Mouse (Mus musculus) forebrain, embryonic 10.5 days (tissue): ENCODE measurements around the gene Igsf11. TPM values are rescaled to one million over a fixed set of nuclear protein-coding genes. Genes with fewer than 3 reads are reported as not detected.
"Not testable (repeated sequence)": the region's sequence is repeated elsewhere in the genome, so short reads cannot be mapped to it uniquely, and the experiment has no call there.

Experiments
- DNase-seq: peaks from one replicate; pipeline ENCODE4 v3.0.0-alpha.2; 2017; ENCODE audit warnings: low spot score; ENCODE audit errors: extremely low spot score
- H3K27ac ChIP-seq: fragments of 300-500 bp; sonication (generic); 2 replicates; pipeline ENCODE4 v1.5.1; 2016; ENCODE audit warnings: mild to moderate bottlenecking
- H3K27me3 ChIP-seq: fragments of 300-500 bp; sonication (generic); 2 replicates; pipeline ENCODE4 v1.6.1; 2016; ENCODE audit warnings: mild to moderate bottlenecking; ENCODE audit not compliant: poor library complexity, severe bottlenecking
- H3K36me3 ChIP-seq: fragments of 300-500 bp; sonication (generic); replicated peaks from 2 replicates; pipeline ENCODE4 v1.6.1; 2016; ENCODE audit warnings: mild to moderate bottlenecking, moderate library complexity
- H3K4me1 ChIP-seq: fragments of 300-500 bp; sonication (generic); 2 replicates; pipeline ENCODE4 v1.6.1; 2016
- H3K4me3 ChIP-seq: fragments of 300-500 bp; sonication (generic); 2 replicates; pipeline ENCODE4 v1.5.1; 2016; ENCODE audit warnings: mild to moderate bottlenecking, moderate library complexity
- H3K9me3 ChIP-seq: fragments of 300-500 bp; sonication (generic); 2 replicates; pipeline ENCODE4 v1.6.1; 2016; ENCODE audit warnings: mild to moderate bottlenecking, moderate library complexity
- WGBS: fragments of 180-500 bp; shearing (Covaris S2); methylation state at CpG from one replicate; pipeline ENCODE4 v1.1.7; 2016; 5-methylcytosine and 5-hydroxymethylcytosine counted together
- polyA plus RNA-seq: library from polyadenylated mRNA; unstranded; fragments of >200 nt; fragmentation: Nextera tagmentation; extraction: Ambion mirVana; gene quantifications from 2 replicates; pipeline ENCODE4 v1.2.1, GENCODE M21; 2016

Gene Igsf11
- polyA plus RNA-seq, 1 experiment from 2014 or later: 2.2 TPM

DNA sequence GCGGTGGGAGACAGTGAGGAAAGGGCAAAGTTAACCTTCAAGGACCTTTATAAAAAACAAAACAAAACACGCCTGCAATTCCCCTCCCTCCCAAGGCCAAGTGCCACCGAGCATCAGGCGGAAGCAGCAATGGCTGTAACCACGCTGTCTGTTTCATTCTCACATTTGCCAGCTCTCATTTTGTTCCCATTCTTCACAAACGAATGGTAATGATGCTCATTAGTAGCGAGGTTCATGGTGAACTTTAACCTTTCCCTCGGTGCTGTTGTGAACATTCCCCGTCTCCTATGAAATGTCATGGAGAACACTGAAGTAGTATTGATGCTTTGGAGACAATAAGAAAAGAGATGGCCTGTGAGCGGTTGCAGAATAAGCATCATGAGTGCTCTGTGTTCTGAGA lies 74.6 kb downstream of the Igsf11 start:
- no peaks in the 10 kb centered on the region for H3K9me3 ChIP-seq
- no peaks in the 10 kb centered on the region for H3K36me3 ChIP-seq
- 74% methylated on average over 10 of the region's 10 CpGs for WGBS
- H3K4me1 ChIP-seq: peaks cover 34% of the 10 kb centered on the region
- DNase-seq: no peak
- H3K27ac ChIP-seq: no peak overlapping the region
- H3K27me3 ChIP-seq: no peaks in the 10 kb centered on the region
- H3K4me3 ChIP-seq: no peak overlapping the region

GRCm38 (mm10) chr16:38976151-38976550 lies 83.7 kb downstream of the Igsf11 start:
- Histone ChIP-seq H3K4me1 (peaks cover 38% of the 10 kb centered on the region), H3K27ac (peak overlapping the region; percentile 40; the same call in 1 of the 2 replicates), H3K27me3 (no peaks in the 10 kb centered on the region), H3K36me3 (no peaks in the 10 kb centered on the region), H3K9me3 (no peaks in the 10 kb centered on the region), H3K4me3 (no peak overlapping the region)
- 81% methylated on average over 13 of the region's 13 CpGs for WGBS
- DNase-seq: no peak

DNA sequence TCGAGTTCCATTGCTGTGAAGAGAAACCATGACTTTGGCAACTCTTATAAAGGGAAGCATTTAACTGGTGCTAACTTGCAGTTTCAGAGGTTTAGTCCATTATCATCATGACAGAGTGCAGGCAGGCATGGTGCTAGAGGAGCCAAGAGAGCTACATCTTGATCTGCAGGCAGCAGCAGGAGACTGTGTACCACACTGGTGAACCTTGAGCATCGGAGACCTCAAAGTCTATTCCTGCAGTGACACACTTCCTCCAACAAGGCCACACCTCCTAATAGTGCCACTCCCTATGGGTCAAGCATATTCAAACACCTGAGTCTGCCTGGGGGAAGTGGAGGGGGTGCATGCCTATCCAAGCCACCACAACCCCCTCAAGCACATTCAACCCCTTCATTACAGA lies 86.1 kb downstream of the Igsf11 start:
- no peak for DNase-seq
- H3K36me3 ChIP-seq: no peaks in the 10 kb centered on the region
- no peak overlapping the region for H3K27ac ChIP-seq
- no peaks in the 10 kb centered on the region for H3K27me3 ChIP-seq
- H3K4me3 ChIP-seq: no peak overlapping the region
- WGBS: 82% methylated on average over 2 of the region's 2 CpGs
- peaks cover 48% of the 10 kb centered on the region for H3K4me1 ChIP-seq
- no peaks in the 10 kb centered on the region for H3K9me3 ChIP-seq

DNA sequence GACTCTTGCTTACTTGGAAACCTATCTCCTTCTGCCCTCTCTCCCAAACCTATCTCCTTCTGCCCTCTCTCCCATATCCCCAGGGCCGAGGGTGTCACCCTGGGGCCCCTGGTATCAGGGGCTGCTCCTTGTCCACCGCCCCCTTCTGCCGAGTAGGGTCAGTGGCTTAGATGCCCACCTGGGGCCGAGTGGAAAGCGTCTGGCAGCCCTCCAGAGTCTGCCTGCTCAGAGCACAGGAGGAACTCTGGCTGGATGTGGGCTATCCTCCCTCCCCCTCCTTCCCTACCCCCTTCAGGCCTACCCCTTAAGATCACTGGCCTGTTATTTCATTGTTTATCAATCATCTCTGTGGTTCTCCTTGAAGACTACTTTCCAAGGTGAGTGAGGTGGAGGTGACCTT lies 88.1 kb downstream of the Igsf11 start:
- Histone ChIP-seq H3K36me3 (no peaks in the 10 kb centered on the region), H3K4me1 (peaks cover 57% of the 10 kb centered on the region), H3K27me3 (no peaks in the 10 kb centered on the region), H3K27ac (0 out of 2 replicates have a peak overlapping the region, but pooled peaks have one; percentile 51), H3K4me3 (no peak overlapping the region), H3K9me3 (no peaks in the 10 kb centered on the region)
- no peak for DNase-seq
- 38% methylated on average over 5 of the region's 5 CpGs for WGBS

DNA sequence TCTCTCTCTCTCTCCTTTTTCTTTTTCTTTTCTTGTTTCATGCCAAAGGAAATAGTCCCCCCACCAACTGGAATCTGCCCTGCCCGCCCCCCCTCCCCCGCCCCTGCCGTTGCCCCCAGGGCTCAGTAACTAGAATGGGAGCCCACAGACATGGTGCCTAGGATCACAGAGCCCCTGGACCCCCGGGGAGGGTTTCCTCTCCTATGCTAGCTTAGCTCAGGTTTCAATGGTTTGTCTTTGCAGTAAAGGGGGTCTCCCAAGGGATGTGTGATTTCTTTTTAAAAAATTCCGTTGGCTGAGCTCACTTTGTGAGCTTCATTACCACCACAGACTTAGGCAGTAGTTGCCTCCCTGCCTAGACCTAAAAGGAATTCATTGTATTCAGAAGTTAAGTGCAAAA lies 89.6 kb downstream of the Igsf11 start:
- H3K9me3 ChIP-seq: no peaks in the 10 kb centered on the region
- whole genome bisulfite sequencing: 5% methylated on average over 5 of the region's 5 CpGs
- DNase-seq: no peak
- H3K4me1 ChIP-seq: peaks cover 55% of the 10 kb centered on the region
- H3K4me3 ChIP-seq: no peak overlapping the region
- no peak overlapping the region for H3K27ac ChIP-seq
- H3K27me3 ChIP-seq: no peaks in the 10 kb centered on the region
- no peaks in the 10 kb centered on the region for H3K36me3 ChIP-seq

DNA sequence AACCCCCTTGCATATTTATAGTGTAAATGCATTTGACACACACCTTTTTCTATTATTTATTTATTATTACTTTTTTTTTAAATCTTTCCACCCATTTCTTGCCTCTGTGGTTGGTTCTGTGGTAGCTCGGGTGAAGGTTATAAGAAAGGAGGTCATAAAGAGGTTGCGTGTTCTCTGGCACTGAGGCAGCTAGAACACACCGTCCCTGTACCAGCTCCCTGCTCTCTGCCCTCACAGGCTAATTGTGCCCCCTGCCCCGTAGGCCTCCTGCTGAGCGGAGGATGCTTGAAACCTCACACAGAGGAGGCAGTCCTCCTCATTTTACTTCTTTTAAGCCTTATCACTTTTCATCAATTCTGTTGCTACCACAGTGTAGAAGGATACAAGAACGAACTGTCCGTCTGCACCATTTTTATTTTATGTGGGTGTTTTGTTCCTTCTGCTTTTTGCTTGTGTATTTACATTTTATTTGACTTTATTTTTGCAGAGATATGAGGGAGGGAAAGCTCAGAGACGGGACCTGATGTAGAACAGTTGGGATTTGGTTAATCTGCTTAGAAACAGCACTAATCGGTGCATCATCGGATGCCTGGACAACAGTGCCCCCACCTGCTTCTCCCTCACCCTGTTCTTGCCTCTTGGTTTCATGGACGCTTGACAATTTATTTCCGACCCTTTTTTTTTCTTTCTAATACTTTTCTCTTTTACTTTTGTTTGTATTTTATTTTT lies 90.2 kb downstream of the Igsf11 start:
- Histone ChIP-seq H3K36me3 (no peaks in the 10 kb centered on the region), H3K9me3 (no peaks in the 10 kb centered on the region), H3K27me3 (no peaks in the 10 kb centered on the region), H3K4me1 (peaks cover 55% of the 10 kb centered on the region), H3K4me3 (no peak overlapping the region), H3K27ac (no peak overlapping the region)
- 11% methylated on average over 12 of the region's 12 CpGs for WGBS
- no peak for DNase-seq

- not testable (repeated sequence) for H3K27me3 ChIP-seq, H3K36me3 ChIP-seq, H3K4me3 ChIP-seq, DNase-seq, H3K27ac ChIP-seq, H3K9me3 ChIP-seq
- peaks cover 59% of the 10 kb centered on the region for H3K4me1 ChIP-seq
- WGBS: 76% methylated on average over 3 of the region's 3 CpGs
Measured at GRCm38 (mm10) chr16:38983850-38984249, 91.4 kb downstream of the Igsf11 start.

DNA sequence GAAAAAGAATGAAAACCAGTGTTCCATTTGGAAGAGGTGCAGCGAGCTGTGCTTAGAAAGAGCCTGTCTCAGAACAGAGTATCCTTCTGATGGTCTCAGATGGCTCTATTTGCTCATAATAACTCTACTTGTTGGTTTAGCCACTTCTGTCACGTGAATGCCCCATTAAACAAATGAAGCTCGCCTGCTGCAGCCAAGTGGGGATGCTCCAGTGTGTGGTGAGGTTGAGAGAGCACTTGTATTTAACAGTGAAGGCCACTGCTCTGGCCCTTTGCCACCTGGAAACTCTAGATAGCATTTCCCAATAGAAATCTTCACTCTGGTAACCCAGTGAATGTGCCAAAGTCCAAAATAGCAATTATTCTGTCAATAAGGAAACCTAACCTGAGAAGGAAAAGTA lies 92.9 kb downstream of the Igsf11 start:
- H3K4me3 ChIP-seq: no peak overlapping the region
- H3K4me1 ChIP-seq: peaks cover 58% of the 10 kb centered on the region
- DNase-seq: no peak
- no peaks in the 10 kb centered on the region for H3K9me3 ChIP-seq
- no peaks in the 10 kb centered on the region for H3K36me3 ChIP-seq
- no peaks in the 10 kb centered on the region for H3K27me3 ChIP-seq
- WGBS: 74% methylated on average over 3 of the region's 3 CpGs
- H3K27ac ChIP-seq: no peak overlapping the region

DNA sequence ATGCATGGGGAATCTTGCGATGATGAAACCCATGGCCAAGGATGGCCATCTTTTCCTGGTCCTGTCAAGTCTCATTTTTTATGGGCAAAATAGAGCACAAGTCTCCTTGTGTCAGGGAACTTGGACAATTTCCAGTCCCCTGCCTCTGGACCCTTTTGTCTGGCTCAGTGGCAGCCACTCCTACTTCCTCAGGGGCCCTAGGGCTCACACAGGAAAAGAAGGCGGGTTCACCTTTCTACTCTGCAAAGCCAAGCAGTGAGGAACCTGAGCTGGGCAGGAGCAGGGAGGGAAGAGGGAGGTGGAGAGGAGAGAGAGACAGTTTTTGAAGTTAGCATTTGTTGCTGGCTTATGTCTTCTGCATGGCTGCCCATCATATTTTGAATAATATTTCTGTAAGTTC lies 93.9 kb downstream of the Igsf11 start:
- H3K36me3 ChIP-seq: no peaks in the 10 kb centered on the region
- H3K9me3 ChIP-seq: no peaks in the 10 kb centered on the region
- no peak overlapping the region for H3K4me3 ChIP-seq
- DNase-seq: no peak
- no peaks in the 10 kb centered on the region for H3K27me3 ChIP-seq
- no peak overlapping the region for H3K27ac ChIP-seq
- 68% methylated on average over 2 of the region's 2 CpGs for WGBS
- peaks cover 48% of the 10 kb centered on the region for H3K4me1 ChIP-seq

- H3K9me3 ChIP-seq: no peaks in the 10 kb centered on the region
- no peak overlapping the region for H3K4me3 ChIP-seq
- DNase-seq: no peak
- WGBS: 95% methylated on average over 7 of the region's 7 CpGs
- H3K4me1 ChIP-seq: peaks cover 8% of the 10 kb centered on the region
- no peaks in the 10 kb centered on the region for H3K27me3 ChIP-seq
- no peak overlapping the region for H3K27ac ChIP-seq
- H3K36me3 ChIP-seq: no peaks in the 10 kb centered on the region
Measured at GRCm38 (mm10) chr16:38993711-38994110, 101.2 kb downstream of the Igsf11 start.

GRCm38 (mm10) chr16:38998496-38999258 lies 106.2 kb downstream of the Igsf11 start:
- 70% methylated on average over 6 of the region's 6 CpGs for WGBS
- H3K27ac ChIP-seq: peak overlapping the region; percentile 71

GRCm38 (mm10) chr16:38999298-38999697 lies 106.8 kb downstream of the Igsf11 start:
- Histone ChIP-seq H3K36me3 (no peaks in the 10 kb centered on the region), H3K27me3 (peaks cover 17% of the 10 kb centered on the region; the same call in 1 of the 2 replicates), H3K9me3 (no peaks in the 10 kb centered on the region), H3K4me1 (peaks cover 26% of the 10 kb centered on the region), H3K27ac (0 out of 2 replicates have a peak overlapping the region, but pooled peaks have one; percentile 71), H3K4me3 (no peak overlapping the region)
- DNase-seq: no peak

More at GRCm38 (mm10) chr16:38998496-38999258, 106.2 kb downstream of the Igsf11 start:
- Histone ChIP-seq H3K9me3 (no peaks in the 10 kb centered on the region), H3K4me1 (peaks cover 26% of the 10 kb centered on the region), H3K27me3 (peaks cover 17% of the 10 kb centered on the region; the same call in 1 of the 2 replicates), H3K36me3 (no peaks in the 10 kb centered on the region), H3K4me3 (no peak overlapping the region)
- no peak for DNase-seq

- Histone ChIP-seq H3K36me3 (no peaks in the 10 kb centered on the region), H3K9me3 (no peaks in the 10 kb centered on the region), H3K27me3 (peaks cover 5% of the 10 kb centered on the region; the same call in 1 of the 2 replicates), H3K4me3 (no peak overlapping the region), H3K27ac (no peak overlapping the region), H3K4me1 (0 out of 2 replicates have a peak, but pooled peaks cover 1% of the 10 kb centered on the region)
- no peak for DNase-seq
- WGBS: 88% methylated on average over 7 of the region's 7 CpGs
Measured at GRCm38 (mm10) chr16:39006978-39007377, 114.5 kb downstream of the Igsf11 start.
